Mouse (Mus musculus) kidney, postnatal 25 days (tissue): ENCODE results near the gene Olfr1484.
"Not testable (repeated sequence)": the region's sequence is repeated elsewhere in the genome, so short reads cannot be mapped to it uniquely, and the experiment has no call there.

Experiments
- DNase-seq, 2 experiments: peaks; one replicate each; pipeline ENCODE4 v3.0.0; 2021; ENCODE audit warnings: mixed read lengths in 2 of 2

Gene Olfr1484

GRCm38 (mm10) chr19:13583211-13583610 is at the start of gene Olfr1484:
Olfr1484 (plus strand) TSS chr19:13583511.
- no peak for DNase-seq

DNA sequence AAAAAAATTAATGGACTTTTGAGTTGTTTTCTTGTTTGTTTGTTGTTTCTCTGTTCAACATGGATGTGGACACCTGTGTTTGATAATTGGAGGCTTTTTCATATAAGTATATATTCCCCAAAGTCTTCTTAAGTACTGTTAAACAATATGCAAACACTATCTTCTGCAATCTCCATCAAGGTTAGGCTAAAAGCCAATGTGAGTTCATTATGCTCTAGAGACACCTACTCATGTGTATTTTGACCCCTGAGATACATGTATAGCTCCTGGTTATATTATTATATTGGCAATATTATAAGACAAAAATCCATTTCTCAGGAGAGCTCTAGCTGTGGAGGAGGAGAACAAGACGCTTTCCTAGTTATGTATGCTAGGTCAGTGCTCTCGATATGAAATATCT is 33.8 kb downstream of the Olfr1484 start, which contains the start of gene Olfr1487:
Olfr1487 (plus strand) TSS at position 301 of the 400 bp plus-strand sequence.
- DNase-seq = not testable (repeated sequence)

- no peak for DNase-seq
These were observed 48.0 kb downstream of the Olfr1484 start, which contains the start of gene Olfr1489 for GRCm38 (mm10) chr19:13631321-13631720. Olfr1489 (plus strand) TSS chr19:13631621.
